Mouse (Mus musculus) megakaryocyte-erythroid progenitor cell, adult 5 weeks (primary cell): ENCODE data around the gene Cyp2s1. TPM values are rescaled to one million over a fixed set of nuclear protein-coding genes. Genes with fewer than 3 reads are reported as not detected.

Source experiments
- polyA plus RNA-seq: library from polyadenylated mRNA; stranded (reverse); fragments of >175 nt; gene quantifications from 2 replicates; pipeline ENCODE4 v1.2.3, GENCODE M21; 2012

The Cyp2s1 gene
- 0.13 and 0.26 TPM in 2 replicates for polyA plus RNA-seq

DNA sequence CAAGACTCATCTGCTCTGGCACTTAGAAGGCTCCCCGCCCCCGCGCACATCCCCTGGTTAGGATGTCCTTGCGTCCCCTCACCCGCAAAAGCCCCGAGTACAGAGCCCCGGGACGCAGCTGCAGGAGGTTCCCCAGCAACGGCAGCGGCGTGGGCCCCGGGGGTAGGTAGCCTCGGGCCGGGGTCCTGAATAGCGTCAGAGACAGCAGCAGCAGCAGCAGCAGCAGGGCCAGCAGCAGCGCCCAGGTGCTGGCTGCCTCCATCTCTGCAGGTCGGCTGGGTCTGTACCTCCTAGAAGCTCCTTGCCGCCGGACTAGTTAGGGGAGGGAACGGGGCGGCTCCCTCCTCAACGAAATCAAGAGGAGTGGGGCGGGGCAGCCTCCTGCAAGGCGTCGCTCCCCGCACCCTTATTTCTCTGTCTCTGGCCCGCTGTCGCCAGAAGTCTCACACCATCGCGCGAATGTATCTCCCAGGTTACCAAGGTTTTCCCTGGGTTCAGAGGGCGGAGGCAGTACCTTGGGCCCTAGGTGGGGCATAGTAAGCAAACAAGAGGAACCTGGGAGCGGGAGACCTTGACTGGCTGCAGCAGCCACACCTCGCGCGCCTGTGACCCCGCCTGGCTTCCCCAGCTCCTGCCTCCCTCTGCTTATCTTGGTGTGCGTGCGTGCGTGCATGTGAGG, at the start of gene Cyp2s1:
Cyp2s1 (minus strand) TSS at position 673 of the 679 bp plus-strand sequence.

DNA sequence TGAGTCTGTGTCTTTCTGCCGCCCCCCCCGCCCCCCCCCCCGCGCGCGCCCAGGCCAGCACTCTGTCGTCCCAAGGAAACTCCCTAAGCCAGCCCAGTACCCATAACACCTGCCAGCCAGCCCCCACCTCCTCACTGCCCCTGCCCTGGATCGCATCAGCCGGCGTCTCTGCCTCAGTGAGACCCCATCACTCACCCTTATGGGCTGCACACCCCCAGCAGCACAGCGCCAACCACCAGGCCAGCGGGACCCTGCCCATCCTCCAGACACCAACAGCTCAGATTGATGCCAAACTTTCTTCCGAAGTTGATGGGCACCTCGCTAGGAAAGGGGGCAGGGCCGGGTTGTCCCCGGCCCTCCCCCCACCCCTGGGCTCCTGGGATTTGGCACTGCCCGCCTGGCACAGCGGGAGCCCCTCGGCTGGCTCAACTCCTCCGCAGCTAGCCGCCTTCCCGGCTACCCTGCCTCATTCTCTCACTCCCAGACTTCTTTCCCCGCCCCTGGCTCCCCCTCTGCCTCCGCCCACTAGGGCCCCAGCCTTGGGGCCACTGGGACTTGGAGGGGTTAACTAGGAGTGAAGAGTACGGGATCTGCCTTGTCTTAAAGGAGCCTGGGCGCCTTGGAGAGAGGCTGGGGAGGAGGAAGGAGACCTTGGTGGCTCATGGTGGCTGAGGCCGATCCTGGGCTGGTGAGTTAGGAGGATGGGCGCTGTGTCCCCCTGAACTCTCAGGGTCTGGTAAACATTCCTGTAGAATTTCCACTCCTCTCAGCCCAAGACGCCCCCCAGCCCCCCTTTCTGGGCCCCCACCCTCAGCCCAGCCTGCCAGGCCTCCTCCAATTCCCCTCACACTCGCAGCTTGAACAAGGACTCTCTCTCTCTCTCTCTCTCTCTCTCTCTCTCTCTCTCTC, 28.2 kb downstream of the Cyp2s1 start, which contains the start of gene Axl:
Axl (minus strand) TSS at position 486 of the 909 bp plus-strand sequence.

DNA sequence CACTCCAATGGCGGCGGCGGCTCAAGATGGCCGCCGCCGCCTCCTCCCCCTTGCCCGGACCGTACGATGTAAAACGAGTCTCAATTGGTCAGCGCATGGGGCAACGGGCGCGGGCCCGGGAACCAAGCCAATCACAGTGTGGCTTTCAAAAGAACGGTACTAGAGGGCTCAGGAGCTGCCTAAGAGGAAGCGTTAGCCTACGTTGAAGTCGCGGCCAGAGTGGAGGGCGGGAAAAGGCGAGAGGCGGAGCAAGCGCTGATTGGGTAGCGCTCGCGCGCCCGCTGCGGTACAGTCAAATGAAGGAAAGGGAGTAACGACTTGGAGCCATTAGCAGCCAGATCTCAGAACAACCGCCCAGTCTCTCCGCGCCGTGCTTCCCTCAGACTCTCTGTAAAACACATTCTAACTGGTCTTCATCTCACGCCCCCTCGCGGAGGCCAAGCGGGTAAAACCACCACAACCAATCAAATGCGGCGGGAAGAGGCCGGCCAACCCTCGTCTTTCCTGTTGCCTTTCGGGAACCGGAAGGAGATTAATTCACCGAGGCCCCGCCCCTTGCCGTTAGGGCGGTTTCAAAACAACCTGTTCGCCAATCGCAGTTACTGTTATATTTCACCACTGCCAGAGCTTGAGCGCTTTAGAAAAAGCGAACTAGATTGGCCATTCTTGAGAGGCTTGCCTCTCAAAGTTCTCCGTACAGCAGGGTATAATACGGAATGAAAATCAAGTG, 61.8 kb downstream of the Cyp2s1 start, which contains the start of gene Hnrnpul1:
Hnrnpul1 (minus strand) TSS at position 20 of the 730 bp plus-strand sequence.

Other genes starting within 250 kb of the Cyp2s1 start
- gene Erich4, start 201.0 kb downstream of the Cyp2s1 start, polyA plus RNA-seq: not detected in 2 replicates
- gene Dmac2, start 197.5 kb downstream of the Cyp2s1 start, polyA plus RNA-seq: 46.7 and 53.3 TPM in 2 replicates
- gene B3gnt8, start 190.3 kb downstream of the Cyp2s1 start, polyA plus RNA-seq: 23.4 and 41.7 TPM in 2 replicates
- 101 TPM in 2 replicates for gene Bckdha, start 157.9 kb downstream of the Cyp2s1 start, polyA plus RNA-seq
- gene Exosc5, start 157.7 kb downstream of the Cyp2s1 start, polyA plus RNA-seq: 342 and 378 TPM in 2 replicates
- 0.66 and 0.83 TPM in 2 replicates for gene Tmem91, start 141.7 kb downstream of the Cyp2s1 start, polyA plus RNA-seq
- gene B9d2, start 136.1 kb downstream of the Cyp2s1 start, polyA plus RNA-seq: 95.6 and 108 TPM in 2 replicates
- gene Tgfb1, start 129.9 kb downstream of the Cyp2s1 start, polyA plus RNA-seq: 1,389 and 1,401 TPM in 2 replicates
- gene Ccdc97, start 97.8 kb downstream of the Cyp2s1 start, polyA plus RNA-seq: 84.5 and 100 TPM in 2 replicates
- 270 and 280 TPM in 2 replicates for gene Hnrnpul1, start 62.2 kb downstream of the Cyp2s1 start, polyA plus RNA-seq
- gene Axl, start 28.2 kb downstream of the Cyp2s1 start, polyA plus RNA-seq: 2.4 TPM in 2 replicates
- not detected in 2 replicates for gene Cyp2b10, start 80.7 kb upstream of the Cyp2s1 start, polyA plus RNA-seq
- not detected in 2 replicates for gene Cyp2b13, start 244.6 kb upstream of the Cyp2s1 start, polyA plus RNA-seq